Mouse (Mus musculus): Measurements from ENCODE around the gene Usp47. TPM values are rescaled to one million over a fixed set of nuclear protein-coding genes. Genes with fewer than 3 reads are reported as not detected.
A peak's percentile ranks its signal among the peaks of the same experiment; 100 is the strongest.
"Not testable (repeated sequence)": the region's sequence is repeated elsewhere in the genome, so short reads cannot be mapped to it uniquely, and the experiment has no call there.

Gene Usp47
- total RNA-seq, 2 experiments from 2014 or later, result 174 to 189 TPM

- intact Hi-C loops (cut with DNase I), result no loop called here
- no peak for DNase-seq
Measured at GRCm38 (mm10) chr7:112035804-112036203, 12.5 kb downstream of the Usp47 start.

DNA sequence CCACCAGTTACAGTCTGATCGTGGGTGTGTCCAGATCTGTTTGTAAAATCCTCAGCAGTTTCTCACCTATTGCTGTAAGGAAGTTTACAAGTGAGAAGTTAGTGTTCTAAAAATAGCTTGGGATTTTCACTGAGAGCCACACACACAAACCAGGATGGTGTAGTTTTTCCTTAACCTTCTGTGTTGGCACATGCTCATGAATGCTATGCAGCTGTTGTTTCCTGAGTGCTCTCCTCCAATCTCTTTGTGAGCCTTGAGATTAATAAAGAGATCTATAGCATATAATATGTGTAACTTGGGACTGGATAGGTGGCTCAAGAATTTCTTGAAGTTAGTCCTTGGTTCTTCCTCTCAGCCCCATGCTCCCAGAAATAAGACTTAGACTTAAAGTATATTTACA, 13.3 kb downstream of the Usp47 start:
- DNase-seq, result no peak

GRCm38 (mm10) chr7:112040271-112040670, 17.0 kb downstream of the Usp47 start:
- DNase-seq, result no peak
- intact Hi-C loops (cut with DNase I), result no loop called here

More for the DNA sequence above, 13.3 kb downstream of the Usp47 start:
- intact Hi-C loops (cut with DNase I), result no loop called here

DNA sequence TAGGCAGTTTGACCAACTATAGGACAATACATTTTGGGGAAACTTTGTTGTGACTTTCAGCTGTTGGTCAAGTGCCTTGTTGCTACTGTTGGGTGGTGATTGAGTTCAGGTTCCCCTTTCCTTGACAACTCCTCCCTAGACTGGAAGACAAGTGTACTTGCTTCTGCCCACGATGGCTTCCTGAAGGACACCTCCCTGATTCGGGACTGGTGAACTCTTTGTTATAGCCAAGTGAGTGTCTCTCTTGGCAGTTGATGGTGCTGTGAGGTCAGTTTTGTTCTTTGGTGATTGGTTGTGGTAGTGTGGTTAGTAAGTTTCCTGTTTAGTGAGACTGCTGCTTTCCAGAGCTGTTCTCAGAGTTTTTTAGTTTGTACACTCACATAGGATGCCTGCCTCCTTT, 19.5 kb downstream of the Usp47 start:
- DNase-seq, result no peak
- intact Hi-C loops (cut with DNase I), result no loop called here

DNA sequence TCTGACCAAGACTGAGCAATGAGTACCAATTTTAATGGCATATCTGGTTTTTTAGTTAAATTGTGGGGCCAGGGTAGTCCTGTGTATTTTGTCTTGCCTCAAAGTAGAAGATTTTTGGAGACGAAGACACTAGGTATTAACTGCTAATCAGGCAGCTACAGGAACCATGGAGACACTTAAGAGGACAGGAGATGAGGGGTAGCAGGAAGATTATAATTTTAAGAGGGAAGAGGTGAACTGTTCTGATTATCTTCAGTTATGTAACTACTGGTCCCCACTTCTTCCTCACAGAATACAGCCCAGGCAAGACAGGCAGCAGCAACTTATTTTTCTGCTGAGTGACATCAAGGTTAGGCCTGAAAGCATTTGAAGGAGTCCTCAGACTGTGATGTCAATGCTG, 21.9 kb downstream of the Usp47 start:
- no peak for DNase-seq
- intact Hi-C loops (cut with DNase I), result no loop called here

GRCm38 (mm10) chr7:112045794-112046388, 22.6 kb downstream of the Usp47 start:
- no peak for DNase-seq
- intact Hi-C loops (cut with DNase I), result no loop called here

DNA sequence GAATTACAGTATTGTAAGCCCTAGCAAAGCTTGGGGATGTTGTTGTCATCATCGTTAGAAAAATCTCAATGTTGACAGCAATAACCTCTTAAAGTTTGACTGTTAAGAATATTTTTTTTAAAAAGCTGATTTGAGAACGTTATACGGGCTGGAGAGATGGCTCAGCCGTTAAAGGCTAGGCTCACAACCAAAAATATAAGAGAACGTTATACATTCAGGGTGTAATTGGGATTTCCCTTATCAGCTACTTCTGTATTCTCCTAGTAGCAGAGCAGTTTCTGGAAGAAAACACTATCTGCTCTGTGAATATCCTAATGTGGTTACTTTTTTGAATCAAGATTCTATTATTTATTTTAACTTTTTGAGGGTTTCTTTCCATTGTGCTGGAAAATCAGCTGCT, 25.3 kb downstream of the Usp47 start:
- intact Hi-C loops (cut with DNase I), result no loop called here
- no peak for DNase-seq

- intact Hi-C loops (cut with DNase I), result no loop called here
- no peak for DNase-seq
Measured at GRCm38 (mm10) chr7:112053667-112054066, 30.4 kb downstream of the Usp47 start.

GRCm38 (mm10) chr7:112055901-112056625, 32.8 kb downstream of the Usp47 start:
- intact Hi-C loops (cut with DNase I), result no loop called here
- DNase-seq, result no peak

- intact Hi-C loops (cut with DNase I), result no loop called here
Measured at GRCm38 (mm10) chr7:112074868-112075267, 51.6 kb downstream of the Usp47 start.

GRCm38 (mm10) chr7:112082636-112083035, 59.3 kb downstream of the Usp47 start:
- no peak for DNase-seq
- intact Hi-C loops (cut with DNase I), result no loop called here

More at GRCm38 (mm10) chr7:112074868-112075267, 51.6 kb downstream of the Usp47 start:
- DNase-seq, result no peak

GRCm38 (mm10) chr7:112084222-112084621, 60.9 kb downstream of the Usp47 start:
- intact Hi-C loops (cut with DNase I), result loop anchor here (2.0 kb wide), 2 partner anchors 95 to 285 kb away; no protein-coding TSS in a partner anchor
- DNase-seq, result no peak

GRCm38 (mm10) chr7:112085062-112085461, 61.8 kb downstream of the Usp47 start:
- peak; percentile 75 to 83 for DNase-seq
- intact Hi-C loops (cut with DNase I), result loop anchor here (2.0 kb wide), 2 partner anchors 94 to 284 kb away; no protein-coding TSS in a partner anchor

DNA sequence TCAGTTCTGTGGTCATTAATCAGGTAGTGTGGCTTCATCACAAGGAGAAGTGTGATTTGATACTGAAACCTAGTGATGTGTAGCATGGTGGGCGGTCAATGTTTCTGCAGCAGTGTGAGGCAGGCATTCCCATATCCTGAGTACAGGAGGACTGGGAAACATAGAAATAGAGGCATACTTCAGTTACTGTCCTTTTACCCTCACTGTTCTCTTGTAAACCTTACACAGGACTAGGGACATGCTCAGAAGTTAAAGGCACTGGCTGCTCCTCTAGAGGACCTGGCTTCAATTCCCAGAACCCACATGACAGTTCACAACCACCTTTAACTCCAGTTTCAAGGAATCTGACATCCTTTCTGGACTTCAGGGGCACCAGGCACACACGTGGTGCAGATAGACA, 62.9 kb downstream of the Usp47 start:
- intact Hi-C loops (cut with DNase I), result no loop called here
- no peak for DNase-seq

DNA sequence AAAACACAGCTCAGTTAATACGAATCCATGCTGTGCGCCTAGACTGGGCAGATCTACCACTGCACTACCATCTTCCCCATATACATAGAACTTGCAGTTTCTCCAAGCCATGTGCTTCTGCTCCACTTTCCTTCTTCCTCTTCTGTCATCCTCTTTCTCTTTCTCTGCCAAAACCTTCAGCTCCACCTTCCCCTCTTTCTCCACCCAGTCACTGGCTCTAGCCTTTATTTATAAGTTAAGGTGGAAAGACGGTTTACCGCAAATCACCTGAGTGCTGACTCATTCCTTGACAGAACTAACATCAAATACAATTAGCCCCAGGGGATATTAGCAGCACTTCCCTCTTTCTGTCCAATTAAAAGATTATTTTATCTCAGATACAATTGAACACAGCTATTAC, 71.6 kb downstream of the Usp47 start:
- DNase-seq; intact Hi-C loops (cut with DNase I): not testable (repeated sequence)

DNA sequence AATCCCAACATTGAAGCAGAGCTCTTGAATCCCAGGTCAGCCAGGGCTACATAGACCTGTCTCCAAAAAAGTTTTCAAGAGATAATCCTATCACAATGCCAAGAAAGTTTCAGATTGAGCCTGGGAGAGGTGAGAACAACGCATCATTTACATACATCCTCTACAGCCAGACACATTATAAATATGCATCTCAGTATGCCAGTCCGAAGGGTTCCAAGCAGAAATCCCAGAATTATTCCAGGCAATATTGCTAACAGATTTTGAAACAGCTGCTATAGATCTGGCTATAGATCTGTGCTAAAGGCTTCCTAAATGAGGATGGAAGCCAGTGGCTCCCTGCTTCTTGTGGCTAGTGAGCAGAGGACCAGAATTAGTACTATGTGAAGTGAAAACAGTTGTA, 77.6 kb downstream of the Usp47 start:
- intact Hi-C loops (cut with DNase I), result loop anchor here (10.0 kb wide), 1 partner anchor 254 kb away; no protein-coding TSS in a partner anchor
- DNase-seq, result no peak

GRCm38 (mm10) chr7:112102933-112103332, 79.6 kb downstream of the Usp47 start:
- DNase-seq, result no peak
- intact Hi-C loops (cut with DNase I), result loop anchor here (10.0 kb wide), 1 partner anchor 252 kb away; no protein-coding TSS in a partner anchor

DNA sequence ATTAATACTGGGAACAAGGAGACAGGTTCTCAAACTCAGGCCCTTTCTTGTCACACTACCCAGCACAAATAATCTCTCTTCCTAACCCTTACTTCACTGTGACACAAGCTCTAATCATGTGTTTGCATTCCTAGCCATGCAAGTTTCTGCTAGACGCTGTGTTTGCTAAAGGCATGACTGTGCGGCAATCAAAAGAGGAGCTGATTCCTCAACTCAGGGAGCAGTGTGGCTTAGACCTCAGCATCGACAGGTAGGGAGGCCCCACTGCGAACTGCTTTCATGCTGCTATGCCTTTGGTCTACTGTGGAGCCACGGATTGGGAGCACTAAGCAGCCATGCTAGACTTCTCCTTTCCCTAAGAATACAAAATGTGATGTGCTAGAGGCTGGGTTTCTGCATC, 80.5 kb downstream of the Usp47 start:
- DNase-seq, result no peak
- intact Hi-C loops (cut with DNase I), result loop anchor here (10.0 kb wide), 1 partner anchor 251 kb away; no protein-coding TSS in a partner anchor

- intact Hi-C loops (cut with DNase I), result loop anchor here (10.0 kb wide), 1 partner anchor 246 kb away; no protein-coding TSS in a partner anchor
- no peak for DNase-seq
Measured at GRCm38 (mm10) chr7:112108757-112109156, 85.5 kb downstream of the Usp47 start.

DNA sequence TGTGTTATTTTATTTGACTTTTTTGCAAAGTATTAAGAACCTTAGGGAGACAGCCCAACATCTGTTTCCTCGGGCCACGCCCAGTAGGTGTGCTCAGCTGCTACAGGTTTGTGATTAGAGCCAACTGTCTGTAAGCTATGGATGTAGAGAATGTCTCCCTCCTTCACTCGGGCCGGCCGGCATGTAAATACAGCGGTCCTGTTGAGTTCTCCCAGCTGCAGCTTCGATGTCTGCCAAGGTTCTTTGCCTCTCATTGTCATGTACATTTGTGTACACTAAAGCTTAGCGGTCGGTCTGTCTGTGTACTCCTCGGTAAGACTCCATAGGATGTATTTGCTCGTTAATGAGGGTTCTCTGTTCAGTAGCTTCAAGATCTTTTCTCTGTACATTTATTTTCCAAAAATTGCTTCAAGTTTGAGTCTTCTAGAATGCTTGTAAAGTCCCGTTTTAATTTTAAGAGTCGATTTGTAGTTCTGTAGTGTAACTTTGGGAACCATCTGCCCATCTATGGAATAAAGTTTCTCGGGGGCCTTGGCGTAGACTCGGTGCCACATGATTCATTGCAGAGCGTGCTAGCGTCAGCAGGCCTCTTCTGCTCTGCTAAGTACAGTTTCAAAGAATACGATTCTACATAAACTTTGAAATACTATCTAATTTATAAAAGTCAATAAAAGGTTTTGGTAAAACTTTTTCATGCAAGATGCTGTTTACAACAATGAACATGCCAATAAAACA, 87.5 kb downstream of the Usp47 start:
- DNase-seq, result no peak
- intact Hi-C loops (cut with DNase I), result no loop called here

- intact Hi-C loops (cut with DNase I), result no loop called here
- DNase-seq, result no peak
Measured at GRCm38 (mm10) chr7:112117501-112117900, 94.2 kb downstream of the Usp47 start.

All from gastrocnemius, postnatal 36 days (tissue).